Mouse (Mus musculus) lung, adult 2 months (tissue): ENCODE measurements around the gene Prex1.

ENCODE experiments used
- CTCF ChIP-seq: fragments of 200-500 bp; IDR thresholded peaks from 2 replicates; pipeline ENCODE4 v1.5.1; 2011; ENCODE audit warnings: mild to moderate bottlenecking, low read length, control low read depth; ENCODE audit not compliant: insufficient read depth
- POLR2A ChIP-seq: fragments of 200-500 bp; IDR thresholded peaks from 2 replicates; pipeline ENCODE4 v1.6.1; 2011; ENCODE audit warnings: low read depth, mild to moderate bottlenecking, control low read depth, low read length, borderline replicate concordance; ENCODE audit errors: extremely low read depth

DNA sequence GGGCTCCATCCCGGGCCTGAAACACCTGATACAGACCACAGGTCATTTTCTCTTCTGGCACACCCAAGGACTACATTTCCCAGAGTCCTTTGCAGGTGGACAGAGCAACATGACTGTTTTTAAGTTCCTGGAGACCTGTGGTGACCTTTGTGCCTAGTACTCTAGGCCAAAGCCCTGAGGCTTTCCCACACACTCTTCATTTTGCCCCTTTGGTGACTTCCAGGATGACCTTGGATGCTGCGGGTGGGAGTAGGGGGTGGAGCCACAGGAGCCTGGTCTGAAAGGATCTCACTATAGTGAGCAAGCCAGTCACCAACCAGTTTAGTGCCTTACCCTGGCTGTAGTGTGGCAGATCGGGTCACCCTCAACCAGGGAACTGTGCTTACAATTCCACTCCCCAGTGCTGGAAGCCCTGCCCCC, 14.6 kb upstream of the Prex1 start:
- TF ChIP-seq CTCF: no peak
- TF ChIP-seq POLR2A: no peak
